Mouse (Mus musculus) spleen, adult 2 months (tissue): Measurements from ENCODE around the gene Ccdc184. TPM values are rescaled to one million over a fixed set of nuclear protein-coding genes. Genes with fewer than 3 reads are reported as not detected.

Experiments
- DNase-seq, 2 experiments: peaks; one replicate each; pipeline versions ENCODE4 v3.0.0 to v3.0.0-alpha.2; 2012 to 2021; ENCODE audit warnings: low spot score in 2 of 2, low read depth in 1 of 2
- H3K27ac ChIP-seq: fragments of 200-500 bp; 2 replicates; pipeline ENCODE4 v1.5.1; 2012; ENCODE audit warnings: low read length, inconsistent platforms; ENCODE audit not compliant: insufficient read depth
- H3K27me3 ChIP-seq: fragments of 200-500 bp; 2 replicates; pipeline ENCODE4 v1.6.1; 2012; ENCODE audit warnings: mild to moderate bottlenecking, moderate library complexity, low read length, inconsistent platforms; ENCODE audit not compliant: control insufficient read depth, insufficient read depth
- H3K36me3 ChIP-seq: fragments of 200-500 bp; 2 replicates; pipeline ENCODE4 v1.6.1; 2012; ENCODE audit warnings: mild to moderate bottlenecking, low read length, inconsistent platforms; ENCODE audit not compliant: control insufficient read depth, insufficient read depth
- H3K4me1 ChIP-seq: fragments of 200-500 bp; 2 replicates; pipeline ENCODE4 v1.6.1; 2011; ENCODE audit warnings: inconsistent platforms; ENCODE audit not compliant: control insufficient read depth, insufficient read depth, insufficient read length
- H3K4me3 ChIP-seq: fragments of 200-500 bp; 2 replicates; pipeline ENCODE4 v1.5.1; 2011; ENCODE audit warnings: mild to moderate bottlenecking, inconsistent platforms; ENCODE audit not compliant: insufficient read depth, insufficient read length; ENCODE audit errors: extremely low read depth
- CTCF ChIP-seq: fragments of 200-500 bp; IDR thresholded peaks from 2 replicates; pipeline ENCODE4 v1.5.1; 2011; ENCODE audit warnings: mild to moderate bottlenecking, inconsistent platforms; ENCODE audit not compliant: insufficient read depth, insufficient read length, insufficient replicate concordance; ENCODE audit errors: extremely low read depth
- POLR2A ChIP-seq: fragments of 200-500 bp; IDR thresholded peaks from 2 replicates; pipeline ENCODE4 v1.6.1; 2011; ENCODE audit warnings: low read depth, low read length, inconsistent platforms
- WGBS: fragments of 180-500 bp; shearing (Covaris S2); methylation state at CpG from one replicate; pipeline ENCODE4 v1.1.7; 2018; 5-methylcytosine and 5-hydroxymethylcytosine counted together
- polyA plus RNA-seq: library from polyadenylated mRNA; depleted of rRNA; stranded (reverse); fragments of >200 nt; gene quantifications from 2 replicates; pipeline ENCODE4 v1.2.3, GENCODE M21; 2012

Ccdc184 gene
- polyA plus RNA-seq, 1 experiment, result 0.84 TPM

DNA sequence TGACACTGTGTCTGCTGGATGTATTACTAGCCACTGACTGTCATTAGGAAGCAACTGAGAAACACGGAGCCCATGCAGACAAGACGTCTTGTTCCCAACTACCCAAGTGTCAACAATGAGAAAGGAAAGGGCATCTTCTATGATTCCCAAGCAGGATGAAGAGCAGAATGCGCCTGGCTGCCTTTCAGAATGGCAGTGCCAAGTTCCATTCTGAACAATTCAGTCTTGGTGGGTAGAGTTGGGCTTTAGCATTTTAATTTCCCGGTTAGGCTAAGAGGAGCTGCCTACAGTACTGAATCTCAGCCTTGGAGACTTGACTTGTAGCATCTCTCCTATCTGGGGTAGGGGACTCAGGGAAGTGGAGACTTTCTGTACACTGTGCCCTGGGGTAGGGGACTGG, 32.9 kb upstream of the Ccdc184 start:
- Histone ChIP-seq H3K4me3 (no peak overlapping the region), H3K27me3 (no peaks in the 10 kb centered on the region), H3K4me1 (no peaks in the 10 kb centered on the region), H3K36me3 (peaks cover 17% of the 10 kb centered on the region; the same call in 1 of the 2 replicates), H3K27ac (no peak overlapping the region)
- TF ChIP-seq CTCF, result no peak
- DNase-seq, result no peak
- 93% methylated on average over 4 of the region's 4 CpGs for WGBS

DNA sequence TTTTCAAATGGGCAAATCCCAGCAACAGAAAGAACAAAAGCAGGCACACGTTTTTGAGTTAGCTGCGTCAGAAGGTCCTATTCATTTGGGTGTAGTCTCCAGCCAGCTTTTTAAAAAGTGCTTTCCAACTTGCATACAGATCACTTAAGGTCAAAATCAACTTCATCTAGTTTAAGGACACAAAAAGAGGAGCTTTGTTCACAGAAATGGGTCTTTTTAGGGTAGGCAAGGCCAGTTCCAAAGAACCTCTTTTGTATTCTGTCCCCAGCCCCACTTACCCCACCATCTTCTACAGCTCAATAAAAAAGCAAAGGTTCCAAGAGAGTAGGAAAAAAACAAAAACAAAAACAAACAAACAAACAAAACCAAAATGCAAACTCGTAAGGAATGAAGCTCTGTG, 32.3 kb upstream of the Ccdc184 start:
- Histone ChIP-seq H3K4me3 (no peak overlapping the region), H3K27me3 (no peaks in the 10 kb centered on the region), H3K36me3 (peaks cover 17% of the 10 kb centered on the region; the same call in 1 of the 2 replicates), H3K4me1 (no peaks in the 10 kb centered on the region), H3K27ac (no peak overlapping the region)
- WGBS, result 86% methylated on average over 3 of the region's 3 CpGs
- DNase-seq, result no peak
- TF ChIP-seq POLR2A, result no peak
- no peak for TF ChIP-seq CTCF

DNA sequence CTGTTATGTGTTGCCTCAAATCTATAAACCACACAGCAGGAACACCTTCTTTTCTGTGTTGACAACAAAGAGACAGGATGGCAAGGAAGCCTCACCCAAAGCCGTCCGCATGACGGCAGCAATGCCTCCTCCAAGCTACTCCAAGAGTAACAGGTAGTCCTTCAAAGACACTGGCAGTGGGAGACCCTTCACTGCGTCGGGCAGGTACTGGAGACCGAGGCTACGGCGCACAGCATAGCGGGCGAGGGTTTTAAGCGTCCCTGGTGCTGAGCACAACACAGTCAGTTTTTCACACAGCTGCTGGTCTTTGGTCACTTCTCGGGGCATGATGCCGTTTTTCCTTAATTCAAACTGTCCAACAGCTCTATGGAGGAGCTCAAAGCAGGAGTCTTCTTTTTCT, 31.3 kb upstream of the Ccdc184 start:
- Histone ChIP-seq H3K27ac (no peak overlapping the region), H3K36me3 (peaks cover 17% of the 10 kb centered on the region; the same call in 1 of the 2 replicates), H3K4me1 (no peaks in the 10 kb centered on the region), H3K4me3 (no peak overlapping the region), H3K27me3 (no peaks in the 10 kb centered on the region)
- WGBS, result 93% methylated on average over 13 of the region's 13 CpGs
- no peak for TF ChIP-seq CTCF
- TF ChIP-seq POLR2A, result no peak
- DNase-seq, result no peak

DNA sequence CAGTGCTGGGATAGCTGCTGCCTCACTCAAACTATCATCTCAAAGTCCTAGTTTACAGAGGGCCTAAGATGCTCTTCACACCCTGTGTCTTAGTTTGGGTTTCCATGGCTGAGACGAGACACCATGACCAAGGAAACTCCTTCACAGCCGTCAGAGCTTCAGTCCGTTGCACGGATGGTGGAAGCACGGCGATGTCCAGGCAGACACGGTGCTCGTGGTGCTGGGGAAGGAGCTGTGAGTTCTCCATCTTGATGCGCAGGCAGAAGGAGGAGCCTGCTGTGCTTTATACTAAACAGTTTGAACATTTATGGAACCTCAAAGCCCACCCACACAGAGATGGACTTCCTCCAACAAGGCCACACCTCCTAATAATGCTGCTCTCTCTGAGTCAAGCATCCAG, 30.1 kb upstream of the Ccdc184 start:
- Histone ChIP-seq H3K4me3 (no peak overlapping the region), H3K27me3 (no peaks in the 10 kb centered on the region), H3K4me1 (no peaks in the 10 kb centered on the region), H3K27ac (no peak overlapping the region), H3K36me3 (peaks cover 23% of the 10 kb centered on the region)
- DNase-seq, result no peak
- 97% methylated on average over 9 of the region's 9 CpGs for WGBS
- no peak for TF ChIP-seq CTCF
- TF ChIP-seq POLR2A, result no peak

DNA sequence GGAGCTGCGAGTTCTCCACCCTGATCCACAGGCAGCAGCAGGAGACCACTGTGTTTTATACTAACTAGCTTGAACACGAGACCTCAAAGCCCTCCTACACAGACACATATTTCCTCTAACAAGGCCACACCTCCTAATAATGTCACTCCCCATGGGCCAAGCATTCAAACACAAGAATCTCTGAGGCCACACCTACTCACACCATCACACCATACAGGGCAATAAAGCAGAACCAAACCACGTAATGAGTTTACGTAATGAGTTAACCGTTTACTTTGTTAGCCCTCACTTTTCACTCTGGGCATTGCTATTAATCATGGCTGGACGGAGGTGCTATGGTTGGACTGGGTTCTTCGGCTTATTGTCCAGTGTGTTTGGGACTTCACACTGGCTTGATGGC, 27.2 kb upstream of the Ccdc184 start:
- 83% methylated on average over 7 of the region's 7 CpGs for WGBS

DNA sequence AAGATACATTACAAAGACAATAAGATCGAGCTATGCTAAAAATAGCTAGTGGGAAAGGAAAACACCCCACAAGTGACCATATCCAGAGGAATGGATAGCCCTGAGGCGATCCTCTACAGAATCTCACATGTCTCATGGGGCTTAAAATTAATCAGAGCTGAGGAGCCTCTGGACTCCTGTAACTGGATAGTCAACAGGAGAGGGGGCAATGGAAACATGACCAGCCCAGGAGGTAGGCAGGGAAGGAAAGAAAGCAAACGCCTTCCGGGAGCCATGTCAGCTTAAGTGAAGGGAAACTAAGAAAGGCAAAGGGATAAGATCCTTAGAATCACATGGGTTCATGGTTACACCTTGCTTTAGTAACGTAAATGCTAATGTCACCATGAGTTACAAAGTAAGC, 26.1 kb upstream of the Ccdc184 start:
- peaks cover 12% of the 10 kb centered on the region for H3K36me3 ChIP-seq
- TF ChIP-seq CTCF (no peak), POLR2A (no peak)
- 92% methylated on average over 5 of the region's 5 CpGs for WGBS
- no peak overlapping the region for H3K4me3 ChIP-seq
- no peak overlapping the region for H3K27ac ChIP-seq
- H3K27me3 ChIP-seq, result no peaks in the 10 kb centered on the region
- peaks cover 6% of the 10 kb centered on the region for H3K4me1 ChIP-seq
- no peak for DNase-seq

More for the DNA sequence above, 27.2 kb upstream of the Ccdc184 start:
- TF ChIP-seq CTCF, result no peak
- TF ChIP-seq POLR2A, result no peak
- peaks cover 2% of the 10 kb centered on the region; the same call in 1 of the 2 replicates for H3K4me1 ChIP-seq
- no peak for DNase-seq
- no peak overlapping the region for H3K4me3 ChIP-seq
- H3K27me3 ChIP-seq, result no peaks in the 10 kb centered on the region
- H3K27ac ChIP-seq, result no peak overlapping the region
- H3K36me3 ChIP-seq, result peaks cover 21% of the 10 kb centered on the region

DNA sequence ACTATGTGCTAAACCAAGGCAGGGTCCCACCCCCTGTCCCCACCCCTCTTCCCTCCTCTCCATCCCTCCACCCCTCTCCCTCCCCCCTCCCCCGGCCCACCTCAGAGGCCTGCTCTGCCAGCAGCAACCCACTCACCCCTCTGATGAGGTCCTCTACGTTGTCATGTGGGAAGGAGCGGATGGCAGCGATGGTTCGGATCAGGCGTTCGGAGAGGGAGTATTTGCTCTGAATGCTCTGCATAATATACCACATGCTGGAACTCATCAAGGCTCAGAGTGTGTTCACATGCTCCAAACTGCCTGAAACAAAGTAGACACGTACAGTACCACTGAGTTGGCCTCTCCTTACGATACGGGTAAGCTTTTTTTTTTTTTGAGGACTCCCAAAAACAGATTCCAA, 24.4 kb upstream of the Ccdc184 start:
- peaks cover 6% of the 10 kb centered on the region for H3K4me1 ChIP-seq
- no peak overlapping the region for H3K4me3 ChIP-seq
- no peak overlapping the region for H3K27ac ChIP-seq
- WGBS, result 94% methylated on average over 10 of the region's 10 CpGs
- TF ChIP-seq POLR2A (no peak), CTCF (no peak)
- H3K36me3 ChIP-seq, result peaks cover 6% of the 10 kb centered on the region
- H3K27me3 ChIP-seq, result no peaks in the 10 kb centered on the region
- DNase-seq, result no peak
